Mouse (Mus musculus): Measurements from ENCODE around the gene Fam69a.
"Not testable (repeated sequence)": the region's sequence is repeated elsewhere in the genome, so short reads cannot be mapped to it uniquely, and the experiment has no call there.

Fam69a gene

DNA sequence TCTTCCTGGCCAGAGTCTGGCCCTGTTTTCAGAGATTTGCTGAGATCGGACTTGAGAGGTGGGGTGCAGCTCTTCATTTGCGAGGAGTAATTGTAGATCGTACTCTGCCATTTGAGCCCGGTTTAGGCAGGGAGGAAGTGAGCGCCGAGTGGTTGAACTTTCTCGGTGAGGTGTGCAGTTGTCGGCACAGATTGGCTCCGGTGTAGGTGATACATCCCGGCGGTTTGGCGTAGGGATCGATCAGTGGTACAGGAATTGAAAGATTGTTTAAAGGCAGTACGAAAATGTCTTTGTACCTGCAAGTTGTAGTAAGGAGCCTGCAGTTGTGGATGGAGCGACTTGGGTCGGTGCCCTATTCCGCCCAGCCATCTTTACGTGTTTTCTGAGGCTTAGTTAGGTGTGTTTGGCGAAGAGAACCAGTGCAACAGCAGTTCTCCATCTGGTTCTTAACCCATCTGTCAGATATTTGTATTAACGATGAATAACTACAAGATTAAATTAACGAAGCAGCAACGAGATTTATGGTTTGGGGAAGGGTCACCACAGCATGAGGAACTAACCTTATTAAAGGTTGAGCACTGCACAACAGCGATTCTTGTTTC is 85.8 kb downstream of the Fam69a start:
- DNase-seq (ENCODE audit: low spot score), result no peak

DNA sequence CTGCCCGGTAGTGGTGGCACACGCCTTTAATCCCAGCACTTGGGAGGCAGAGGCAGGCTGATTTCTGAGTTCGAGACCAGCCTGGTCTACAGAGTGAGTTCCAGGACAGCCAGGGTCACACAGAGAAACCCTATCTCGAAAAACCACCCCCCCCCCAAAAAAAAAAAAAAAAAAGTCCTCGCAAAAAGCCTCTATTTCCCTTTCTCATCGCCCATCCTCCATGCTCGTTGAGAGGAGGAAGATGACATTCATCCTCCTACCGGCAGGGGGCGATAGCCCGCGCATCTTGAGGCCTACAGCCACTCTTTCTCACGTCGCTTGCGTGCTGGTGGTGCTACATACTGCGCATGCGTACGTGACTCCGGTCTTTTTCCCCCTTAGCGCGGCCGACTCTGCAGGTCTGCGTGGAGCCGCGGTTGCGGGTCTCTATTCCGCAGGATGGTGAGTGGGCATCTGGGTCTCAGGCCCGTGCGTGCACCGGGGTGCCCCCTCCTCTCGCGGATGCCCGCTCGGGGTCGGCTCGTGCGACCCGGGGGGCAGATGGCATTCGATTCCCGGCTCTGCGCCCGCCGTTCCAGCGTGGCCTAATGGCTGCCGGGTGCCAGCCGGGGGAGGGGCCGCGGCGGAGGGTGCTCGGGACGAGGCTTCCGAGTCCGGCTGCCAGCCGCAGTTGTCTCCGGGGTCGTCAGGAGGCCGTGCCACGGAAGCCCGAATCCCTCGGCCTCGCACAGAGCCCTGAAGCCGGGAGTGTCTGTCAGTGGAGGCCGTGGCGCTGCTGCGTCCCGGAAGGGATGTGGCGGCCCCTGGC is 86.5 kb downstream of the Fam69a start, which contains the start of gene Rpl5:
Rpl5 (plus strand) TSS at position 297 of the 808 bp plus-strand sequence.
- peak; percentile 98 for DNase-seq (ENCODE audit: low spot score)

DNA sequence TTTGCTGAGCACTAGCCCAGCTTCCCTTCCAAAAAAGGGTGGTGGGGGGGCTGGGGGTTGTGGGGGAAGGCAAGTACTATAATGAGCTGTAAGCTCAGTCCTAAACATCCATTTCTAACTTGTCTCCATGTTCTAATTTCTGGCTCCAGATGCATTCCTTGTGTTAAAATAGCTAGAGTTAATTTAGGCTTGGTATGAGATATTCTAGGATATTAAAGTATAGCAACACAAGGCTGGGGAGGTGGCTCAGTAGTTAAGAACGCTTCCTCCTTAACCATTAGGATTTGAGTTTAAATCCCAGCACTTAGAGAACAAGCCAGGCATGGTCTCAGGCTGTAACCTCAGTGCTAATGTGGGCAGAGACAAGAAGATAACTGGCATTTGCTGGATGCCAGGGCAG is 90.6 kb downstream of the Fam69a start:
- no peak for DNase-seq (ENCODE audit: low spot score)

DNA sequence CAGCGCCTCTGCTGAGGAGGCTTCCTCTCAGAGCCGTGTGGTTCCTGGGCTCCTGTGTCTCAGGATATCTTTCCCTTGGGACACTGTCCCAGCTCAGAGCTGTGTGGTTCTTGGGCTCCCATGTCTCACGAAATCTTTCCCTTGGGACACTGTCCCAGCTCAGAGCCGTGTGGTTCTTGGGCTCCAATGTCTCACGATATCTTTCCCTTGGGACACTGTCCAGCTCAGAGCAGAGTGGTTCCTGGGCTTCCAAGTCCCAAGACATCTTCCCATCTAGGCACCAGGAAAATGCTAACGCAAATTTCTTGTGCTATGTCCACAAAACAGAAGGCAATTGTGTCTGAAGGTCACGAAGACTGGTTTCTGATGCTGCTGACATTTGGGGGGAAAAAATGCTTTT is 92.2 kb downstream of the Fam69a start:
- no peak for DNase-seq (ENCODE audit: low spot score)

DNA sequence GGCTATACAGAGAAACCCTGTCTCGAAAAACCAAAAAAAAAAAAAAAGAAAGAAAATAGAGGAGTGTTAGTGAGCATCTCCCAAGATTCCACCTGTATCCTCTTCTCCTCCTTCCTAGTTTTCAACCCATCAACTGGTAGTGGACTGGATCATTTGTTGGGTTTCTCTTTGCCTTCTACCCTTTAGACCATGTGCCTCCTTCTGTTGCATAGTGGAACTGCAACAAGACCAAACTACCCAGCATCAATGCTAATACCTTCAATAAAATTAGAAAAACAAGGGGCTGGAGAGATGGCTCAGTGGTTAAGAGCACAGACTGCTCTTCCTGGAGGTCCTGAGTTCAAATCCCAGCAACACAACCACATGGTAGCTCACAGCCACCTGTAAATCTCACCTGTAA is 95.4 kb downstream of the Fam69a start:
- DNase-seq (ENCODE audit: low spot score), result not testable (repeated sequence)

DNA sequence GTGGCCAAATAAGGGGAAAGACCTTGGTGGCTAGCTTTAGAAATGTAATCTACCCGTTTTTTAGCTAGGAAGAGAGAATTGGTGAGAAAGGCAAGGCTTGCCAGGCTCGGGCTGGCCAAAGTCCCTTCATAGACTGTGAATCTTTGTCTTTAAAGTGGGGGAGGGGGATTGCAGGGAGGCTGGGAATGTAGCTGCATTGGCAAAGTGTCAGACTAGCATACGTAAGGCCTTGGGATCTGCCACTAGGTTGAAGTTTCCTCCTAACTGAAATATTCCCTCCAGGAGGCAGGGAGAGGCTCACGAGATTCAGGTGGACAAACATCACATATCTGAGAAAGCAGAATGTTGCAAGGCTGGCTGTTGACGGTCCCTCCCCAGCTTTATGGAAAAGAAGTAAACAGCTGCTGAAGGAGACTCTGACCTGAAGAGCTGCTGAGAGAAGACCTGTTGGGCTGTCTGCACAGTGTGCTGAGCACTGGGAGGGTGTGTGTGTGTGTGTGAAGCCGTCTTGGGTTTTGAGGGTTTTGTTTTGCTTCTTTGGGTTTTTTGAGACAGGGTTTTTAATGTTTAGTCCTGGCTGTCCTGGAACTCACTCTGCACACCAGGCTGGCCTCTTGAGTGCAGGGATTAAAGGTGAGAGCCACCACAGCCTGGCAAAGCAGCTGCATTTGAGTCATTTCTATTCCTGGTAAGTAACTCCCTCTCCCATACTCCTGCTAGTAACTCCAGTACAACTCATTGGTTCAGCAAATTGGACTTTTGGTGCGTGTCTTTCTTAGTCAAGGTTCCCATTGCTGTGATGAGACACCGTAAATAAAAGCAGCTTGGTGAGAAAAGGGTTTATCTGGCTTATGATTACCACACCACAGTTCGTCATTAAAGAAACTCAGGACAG is 96.6 kb downstream of the Fam69a start:
- DNase-seq (ENCODE audit: low spot score), result no peak

DNA sequence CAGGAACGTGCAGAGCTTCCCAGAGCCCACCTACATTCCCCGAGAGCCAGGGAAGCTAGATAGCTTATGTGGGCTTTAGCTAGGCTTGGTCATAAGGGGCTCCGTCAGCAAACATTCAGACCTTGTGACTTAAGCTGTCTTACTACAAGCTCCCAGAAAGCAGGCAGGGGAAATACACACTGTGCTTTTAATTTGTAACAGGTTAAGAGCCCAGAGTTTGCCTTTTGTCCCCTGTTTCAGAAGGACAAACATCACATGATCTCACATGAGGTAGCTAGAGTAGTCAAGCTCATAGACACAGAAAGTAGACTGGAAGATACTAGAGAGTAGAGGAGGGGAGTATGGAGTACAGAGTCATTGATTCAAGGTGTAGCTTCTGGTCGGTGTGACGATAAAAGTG is 106.2 kb downstream of the Fam69a start:
- no peak for DNase-seq (ENCODE audit: low spot score)

DNA sequence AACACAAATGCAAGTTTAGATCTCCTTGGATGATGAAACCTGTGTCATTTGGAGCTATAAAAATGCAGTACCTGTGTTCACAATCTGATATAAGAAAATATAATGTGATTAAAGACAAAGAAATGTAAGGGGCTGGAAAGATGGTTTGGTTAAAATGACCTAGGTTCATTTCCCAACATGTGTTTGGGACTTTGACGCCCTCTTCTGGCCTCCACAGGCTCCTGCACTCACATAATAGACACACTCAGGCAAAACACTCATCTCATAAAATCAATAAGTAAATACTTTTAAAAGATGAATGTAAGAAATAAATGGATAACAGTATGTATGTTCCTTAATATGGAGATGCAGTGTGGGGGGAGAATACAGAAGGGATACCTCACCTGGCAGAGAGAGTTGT is 109.8 kb downstream of the Fam69a start:
- DNase-seq (ENCODE audit: low spot score), result no peak

DNA sequence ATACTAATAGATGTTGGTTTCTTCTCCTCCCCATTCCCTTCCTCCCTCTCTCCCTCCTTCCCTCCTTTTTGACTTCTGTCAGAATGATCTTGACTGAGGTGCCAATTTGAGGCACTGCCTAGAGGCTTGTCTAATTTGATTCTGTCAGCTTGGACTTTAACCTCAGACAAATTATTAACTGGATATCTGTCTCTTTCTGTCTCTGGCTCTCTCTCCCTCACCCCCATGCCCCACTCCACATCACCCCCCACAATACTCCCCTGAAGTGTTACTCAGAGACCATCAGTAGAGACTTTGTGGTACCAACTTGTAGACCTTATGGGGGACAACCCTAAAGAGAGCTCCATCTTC is 111.6 kb downstream of the Fam69a start:
- DNase-seq (ENCODE audit: low spot score), result no peak

DNA sequence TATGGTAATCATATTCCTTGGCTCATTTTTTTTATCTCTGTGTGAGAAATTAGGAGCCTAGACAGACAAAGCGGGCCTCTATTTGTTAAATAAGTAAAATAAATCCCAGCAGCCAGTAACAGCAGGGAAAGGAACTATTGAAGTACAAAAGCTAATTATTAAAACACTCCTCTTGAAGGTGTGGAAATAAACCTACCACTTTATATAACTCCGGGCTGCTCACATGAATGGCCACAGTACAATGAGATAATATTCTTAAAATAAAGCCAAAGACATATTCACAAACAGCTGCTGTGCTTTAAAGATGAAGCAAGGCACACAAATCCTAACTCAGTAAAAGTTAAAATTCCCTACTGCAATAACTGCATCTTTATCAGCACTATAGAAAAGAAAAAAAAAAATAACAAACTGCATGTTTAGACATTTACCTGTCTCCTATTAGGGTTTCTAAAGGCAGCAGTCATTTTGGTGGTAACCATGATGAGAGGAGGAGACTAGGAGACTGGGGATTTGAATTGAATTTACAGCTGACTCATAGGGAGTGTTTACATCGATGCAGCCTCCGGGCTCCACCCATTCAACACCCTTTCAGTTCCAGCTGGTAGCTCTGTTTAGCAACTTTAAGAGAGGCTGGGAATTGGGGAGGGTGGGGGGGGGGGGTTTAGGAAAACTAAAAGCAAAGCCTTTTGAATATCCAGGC is 112.2 kb downstream of the Fam69a start, which contains the start of gene Evi5:
Evi5 (minus strand) TSS at position 547 of the 700 bp plus-strand sequence.
- DNase-seq (ENCODE audit: low spot score), result no peak

DNA sequence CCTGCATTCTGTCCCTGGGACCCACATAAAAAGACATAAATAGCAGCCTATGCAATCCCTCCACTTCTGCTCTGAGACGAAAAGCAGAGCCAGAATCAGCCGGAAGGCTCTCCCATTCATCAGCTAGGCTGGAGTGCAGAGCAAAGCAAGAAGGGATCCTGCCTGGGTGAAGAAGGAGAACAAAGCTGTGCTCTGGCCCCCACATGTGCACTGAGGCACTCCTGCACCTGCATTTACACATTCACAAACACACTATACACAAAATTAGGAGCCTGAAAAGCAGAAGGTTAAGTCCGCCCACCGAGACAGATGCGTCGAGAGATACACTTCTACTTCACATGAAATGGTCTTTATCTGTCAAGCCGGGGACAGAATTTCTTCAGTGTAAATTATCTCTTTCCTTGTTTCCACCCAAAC is 113.0 kb downstream of the Fam69a start:
- no peak for DNase-seq (ENCODE audit: low spot score)

DNA sequence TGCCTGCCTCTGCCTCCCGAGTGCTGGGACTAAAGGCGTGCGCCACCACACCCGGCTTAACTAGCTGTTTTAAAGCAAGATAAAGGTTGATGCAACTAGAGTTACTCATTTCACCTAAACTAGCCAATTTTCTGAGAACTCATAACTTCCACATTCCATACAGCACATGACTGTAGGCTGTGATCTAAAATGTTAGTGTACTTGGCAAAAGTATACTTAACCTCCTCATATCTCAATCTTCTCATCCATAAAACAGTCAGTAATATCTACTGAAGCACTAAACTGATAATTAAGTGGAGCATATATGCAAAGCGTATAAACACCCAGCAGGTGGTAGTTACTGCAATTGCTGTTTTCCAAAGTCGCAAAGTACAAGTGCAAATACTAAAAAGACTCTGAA is 113.6 kb downstream of the Fam69a start:
- no peak for DNase-seq (ENCODE audit: low spot score)

DNA sequence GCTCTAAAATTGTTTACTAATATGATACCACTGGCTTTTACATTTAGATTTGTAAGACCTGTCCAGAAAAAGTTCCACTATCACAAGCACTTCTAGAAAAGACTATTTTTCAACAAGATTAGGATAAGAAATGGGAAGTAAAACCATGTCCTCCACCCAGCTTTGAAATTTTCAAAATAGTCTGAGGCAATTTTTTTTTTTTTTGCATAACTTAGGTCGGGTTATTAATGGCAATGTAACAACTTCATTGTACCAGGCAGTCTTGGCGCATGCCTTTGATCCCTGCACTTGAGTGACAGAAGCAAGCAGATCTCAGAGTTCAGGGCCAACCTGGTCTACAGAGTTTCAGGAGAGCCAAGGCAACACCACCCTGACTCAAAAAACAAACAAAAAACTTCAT is 117.2 kb downstream of the Fam69a start:
- DNase-seq (ENCODE audit: low spot score), result no peak

DNA sequence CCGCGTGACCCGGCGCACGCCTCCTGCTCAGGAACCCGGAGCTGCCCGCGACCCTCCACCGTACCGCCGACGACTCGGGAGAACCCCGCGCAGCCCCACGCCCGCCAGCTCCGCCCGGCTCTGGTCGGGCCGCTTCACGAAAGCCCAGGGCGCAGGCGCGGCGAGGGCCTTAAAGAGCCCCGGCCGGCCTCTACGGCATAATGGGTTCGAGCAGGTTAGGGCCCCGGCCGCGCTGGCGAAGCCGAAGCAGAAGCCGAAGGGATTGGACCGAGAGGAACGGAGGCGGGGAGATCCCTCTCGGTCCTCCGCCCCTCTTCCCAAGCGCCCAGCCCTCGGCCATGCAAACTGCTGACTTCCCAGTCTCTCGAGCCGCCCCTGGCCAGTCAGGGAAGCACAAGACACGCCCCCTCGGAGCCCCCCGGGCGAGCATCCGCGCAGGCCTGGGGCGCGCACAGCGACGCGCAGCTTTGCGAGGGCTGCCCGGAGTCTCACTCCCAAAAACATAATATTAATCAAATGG is 117.9 kb downstream of the Fam69a start:
- DNase-seq (ENCODE audit: low spot score), result peak; percentile 80

DNA sequence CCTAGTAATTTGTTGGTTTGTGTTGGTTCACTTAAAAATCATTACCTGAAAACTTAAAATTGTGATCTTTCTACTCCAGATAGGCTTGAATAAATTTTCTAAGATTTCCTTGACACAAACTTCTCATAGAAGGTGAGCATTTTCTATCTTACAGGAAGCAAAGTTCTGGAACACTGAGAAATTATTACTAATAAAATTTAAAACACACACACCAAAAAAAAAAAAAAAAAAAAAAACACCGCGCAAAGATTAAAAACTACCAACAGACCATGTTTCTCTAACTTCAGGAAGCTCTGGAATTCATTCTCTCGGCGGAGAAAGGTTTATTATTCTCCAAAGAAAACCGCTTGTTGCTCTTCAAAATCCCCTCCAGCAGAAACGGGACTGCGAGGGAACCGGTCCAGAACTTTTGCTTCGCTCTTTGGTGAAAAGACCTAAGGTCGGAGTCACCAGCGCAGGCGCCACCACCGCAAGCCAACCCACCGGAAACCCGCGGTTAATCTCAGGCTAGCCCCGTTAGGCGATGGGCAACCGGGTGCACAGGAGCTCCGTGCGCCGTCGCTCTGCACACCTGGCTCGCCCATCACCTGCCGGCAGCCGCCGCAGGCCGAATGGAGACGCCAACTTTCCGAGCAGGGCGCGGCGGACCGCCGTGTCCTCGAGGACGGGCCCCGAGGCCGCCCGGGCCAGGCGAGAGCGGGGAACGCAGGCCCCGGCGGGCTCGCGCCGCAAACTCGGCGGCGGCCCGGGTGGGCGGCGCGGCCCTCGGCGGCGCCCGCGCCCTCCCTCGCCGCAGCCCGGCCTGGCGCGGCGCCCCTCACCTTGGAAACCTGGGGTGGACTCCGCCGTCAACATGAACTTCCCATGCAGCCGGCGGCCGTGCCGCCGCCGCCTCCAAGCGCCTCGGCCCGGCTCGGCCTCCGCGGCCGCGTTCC is 118.6 kb downstream of the Fam69a start:
- peak; percentile 62 for DNase-seq (ENCODE audit: low spot score)

DNA sequence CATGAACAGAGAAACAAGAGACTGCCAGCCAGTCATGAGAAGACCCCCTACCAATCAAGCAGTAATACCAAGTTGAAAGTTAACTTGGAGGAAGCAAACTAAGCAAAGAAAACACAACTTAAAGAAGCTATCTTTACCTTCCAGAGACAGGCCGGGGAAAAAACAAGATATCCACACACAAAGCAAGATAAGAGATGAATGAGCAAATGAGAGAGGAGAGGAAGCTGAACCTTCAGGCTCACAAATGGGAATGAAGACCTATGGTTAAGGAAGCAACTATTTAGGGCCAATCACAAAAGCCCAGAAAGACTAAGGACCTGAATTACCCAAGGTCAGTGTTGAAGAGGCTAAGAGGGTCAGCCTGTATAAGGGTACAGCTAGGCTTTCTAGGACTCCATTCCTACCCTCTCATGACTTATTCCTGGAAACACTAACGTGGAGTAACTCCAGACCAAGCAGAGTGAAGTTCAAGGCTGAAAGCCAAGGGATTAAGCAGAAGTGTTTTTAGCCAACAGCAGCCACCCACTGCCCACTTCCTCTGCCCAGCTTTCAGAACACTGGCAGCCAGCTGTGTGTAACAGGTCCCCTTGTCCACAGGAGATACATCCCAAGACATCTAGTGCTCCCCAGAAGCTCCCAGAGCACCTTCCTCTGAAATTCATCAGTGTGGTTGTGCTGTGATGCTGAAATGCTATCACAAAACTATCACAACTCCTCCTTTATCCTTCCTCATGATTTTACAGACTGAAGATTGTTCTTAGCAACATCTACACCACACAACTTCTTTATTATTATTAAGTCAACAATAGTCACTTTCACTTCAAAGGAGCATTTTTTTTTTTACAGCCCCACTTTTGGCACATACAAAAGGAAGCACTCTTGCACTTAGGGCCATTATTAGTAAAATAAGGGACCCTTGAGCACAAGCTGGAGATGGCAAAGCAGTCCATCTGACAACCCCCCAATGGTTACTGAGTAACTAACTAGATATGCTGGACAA is 120.5 kb downstream of the Fam69a start:
- no peak for DNase-seq (ENCODE audit: low spot score)

DNA sequence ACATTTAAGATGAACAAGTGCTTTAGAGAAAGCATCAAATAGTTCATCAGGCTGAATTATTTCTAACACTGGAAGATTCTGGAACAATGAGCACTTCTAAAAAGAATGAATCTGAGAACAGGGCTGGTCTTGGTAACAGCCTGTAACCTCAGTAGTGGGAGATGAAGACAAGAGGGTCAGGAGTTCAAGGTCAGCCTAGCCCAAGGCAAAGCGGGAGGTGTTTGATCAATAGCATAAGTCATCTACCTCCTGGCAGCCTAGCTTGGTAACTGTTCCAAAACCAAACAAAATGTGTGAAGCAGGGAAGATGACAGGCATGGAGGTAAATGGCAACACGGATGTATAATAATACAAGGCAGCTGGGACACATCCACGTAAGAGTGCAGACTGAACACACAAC is 122.9 kb downstream of the Fam69a start:
- DNase-seq (ENCODE audit: low spot score), result no peak

DNA sequence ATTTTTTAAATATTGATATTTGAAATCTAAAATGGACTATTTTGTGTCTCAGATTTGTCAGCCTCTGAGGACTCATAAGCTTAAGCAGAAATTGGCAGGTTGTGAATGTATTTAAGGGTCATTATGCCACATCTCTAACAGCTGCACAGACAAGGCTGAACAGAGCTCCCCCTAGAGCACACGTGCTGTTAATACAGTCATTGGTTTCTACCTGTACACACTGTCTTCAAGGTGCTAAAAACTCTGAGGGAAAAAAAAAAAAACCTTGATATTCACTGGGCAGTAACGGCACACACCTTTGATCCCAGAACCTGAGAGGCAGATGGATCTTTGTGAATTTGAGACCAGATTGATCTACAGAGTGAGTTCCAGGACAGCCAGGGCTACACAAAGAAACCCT is 127.9 kb downstream of the Fam69a start:
- no peak for DNase-seq (ENCODE audit: low spot score)

All from urinary bladder, postnatal 25 days (tissue).